Comparison of ENCODE assay signal across 8 mouse cellular contexts in genomic region chr5:142448076-142448475, GRCm38 (mm10). TPM values are rescaled to one million over a fixed set of nuclear protein-coding genes. Genes with fewer than 3 reads are reported as not detected.
DNase-seq lines count a peak whose midpoint lies in the region; ATAC-seq and TF ChIP-seq lines count a peak whose summit lies in the region.

No protein-coding gene starts in this region.

- TF ChIP-seq CTCF in G1E (IDR thresholded peaks at IDR 0.05; ENCODE audit: low read depth, low read length): peak; percentile 89
- peak; percentile 100 for TF ChIP-seq CTCF in forebrain, postnatal 0 days (IDR thresholded peaks at IDR 0.05; ENCODE audit: low read depth)
- TF ChIP-seq CTCF in layer of hippocampus, adult 2 months (conservative IDR thresholded peaks at IDR 0.05): peak; percentile 91
- TF ChIP-seq CTCF in lung, adult 2 months (IDR thresholded peaks at IDR 0.05; ENCODE audit: insufficient read depth, low read length): peak; percentile 95
- TF ChIP-seq CTCF in olfactory bulb, adult 2 months (IDR thresholded peaks at IDR 0.05; ENCODE audit: insufficient read depth, low read depth, low read length): peak; percentile 81

- H3K4me3 ChIP-seq in G1E (ENCODE audit: low read depth, low read length): no peak overlapping the region
- H3K4me3 ChIP-seq in forebrain, postnatal 0 days (ENCODE audit: low read depth, low read length): no peak overlapping the region
- no peak overlapping the region; the same call in 1 of the 2 replicates for H3K4me3 ChIP-seq in layer of hippocampus, adult 2 months
- H3K4me3 ChIP-seq in lung, adult 2 months (replicated peaks; ENCODE audit: extremely low read depth, low read depth, low read length): no peak overlapping the region
- no peak overlapping the region for H3K4me3 ChIP-seq in olfactory bulb, adult 2 months (ENCODE audit: insufficient read depth, low read depth, low read length)

- ATAC-seq in G1E (ENCODE audit: extremely low read depth, insufficient number of reproducible peaks, low FRiP score, poor library complexity, severe bottlenecking): peak; percentile 76
- ATAC-seq in forebrain, postnatal 0 days: peak; percentile 86

- H3K36me3 ChIP-seq in G1E (replicated peaks): peaks cover 98% of the 10 kb centered on the region
- H3K36me3 ChIP-seq in forebrain, postnatal 0 days (ENCODE audit: insufficient read depth): peaks cover 18% of the 10 kb centered on the region

- peak; percentile 88 for DNase-seq in G1E (ENCODE audit: low spot score)
- peak; percentile 85 to 90 for DNase-seq in cerebellum, adult 18-20 months
- peak; percentile 96 for DNase-seq in forebrain, postnatal 0 days
- peak; percentile 94 for DNase-seq in heart, postnatal 4 days
- peak; percentile 90 to 95 for DNase-seq in layer of hippocampus, adult 2 months (ENCODE audit: low spot score in 2 of 2)
- peak; percentile 89 for DNase-seq in lung, adult 2 months
- peak; percentile 72 to 77 for DNase-seq in thymus, adult 18-20 months

- TF ChIP-seq POLR2A in lung, adult 2 months (IDR thresholded peaks at IDR 0.05; ENCODE audit: borderline replicate concordance, extremely low read depth, low read depth, low read length): no peak
- TF ChIP-seq POLR2A in olfactory bulb, adult 2 months (IDR thresholded peaks at IDR 0.05; ENCODE audit: insufficient read depth, low read depth, low read length): no peak

- H3K9ac ChIP-seq in forebrain, postnatal 0 days: no peak overlapping the region

- peaks cover 42% of the 10 kb centered on the region for H3K4me1 ChIP-seq in G1E (ENCODE audit: insufficient read depth, low read depth, low read length)
- 0 out of 2 replicates have a peak, but pooled peaks cover 3% of the 10 kb centered on the region for H3K4me1 ChIP-seq in forebrain, postnatal 0 days (ENCODE audit: insufficient read depth)
- H3K4me1 ChIP-seq in lung, adult 2 months (ENCODE audit: control insufficient read depth, insufficient read depth, low read length): peaks cover 29% of the 10 kb centered on the region
- H3K4me1 ChIP-seq in olfactory bulb, adult 2 months (ENCODE audit: control insufficient read depth, insufficient read depth, low read length): peaks cover 26% of the 10 kb centered on the region

- no peak overlapping the region for H3K4me2 ChIP-seq in forebrain, postnatal 0 days (ENCODE audit: low read depth)

- H3K9me3 ChIP-seq in G1E (replicated peaks): no peaks in the 10 kb centered on the region
- no peaks in the 10 kb centered on the region for H3K9me3 ChIP-seq in forebrain, postnatal 0 days (ENCODE audit: low read length)

- no peak overlapping the region for H3K27ac ChIP-seq in forebrain, postnatal 0 days (ENCODE audit: low read depth, low read length)
- H3K27ac ChIP-seq in layer of hippocampus, adult 2 months: peak overlapping the region; percentile 68
- no peak overlapping the region for H3K27ac ChIP-seq in olfactory bulb, adult 2 months (ENCODE audit: insufficient read depth, low read depth, low read length)

- 14% methylated on average over 9 of the region's 9 CpGs for WGBS in forebrain, postnatal 0 days
- WGBS in lung, adult 2 months: 7% methylated on average over 9 of the region's 9 CpGs
- 9% methylated on average over 9 of the region's 9 CpGs for WGBS in olfactory bulb, adult 2 months

- no peaks in the 10 kb centered on the region for H3K27me3 ChIP-seq in G1E (ENCODE audit: insufficient read depth, low read length)
- no peaks in the 10 kb centered on the region for H3K27me3 ChIP-seq in forebrain, postnatal 0 days (ENCODE audit: insufficient read depth, low read length)

RNA-seq across cellular contexts. Expression of gene Ap5z1, which starts 15.7 kb away (rescaled TPM):
- 14.1 and 14.6 TPM in 2 replicates for total RNA-seq in G1E (2014; fragmentation: Nextera tagmentation)
- 11.5 and 14.0 TPM in 2 replicates for total RNA-seq in G1E (2017)
- 32.0 and 37.7 TPM in 2 replicates for polyA plus RNA-seq in G1E (2012)
- total RNA-seq in forebrain, postnatal 0 days (2014; rRNA removed): 13.5 and 16.7 TPM in 2 replicates
- polyA plus RNA-seq in forebrain, postnatal 0 days (2015; fragmentation: Nextera tagmentation; extraction: Ambion mirVana): 6.4 and 7.8 TPM in 2 replicates
- total RNA-seq in heart, postnatal 4 days (2021): 1 to 10 TPM; 6.0 to 8.2 TPM
- 10 to 100 TPM; 24.4 to 31.3 TPM for total RNA-seq in layer of hippocampus, adult 2 months (2021)
- polyA plus RNA-seq in lung, adult 2 months (2012; rRNA removed): 50.6 and 66.2 TPM in 2 replicates
- polyA plus RNA-seq in olfactory bulb, adult 2 months (2012; ENCODE audit: insufficient read depth, insufficient read length, low replicate concordance, missing spikeins): not detected in 2 replicates

RNA-seq across cellular contexts. Expression of gene Foxk1, which starts 46.8 kb away (rescaled TPM):
- total RNA-seq in G1E (2014; fragmentation: Nextera tagmentation) (26.9 and 29.5 TPM in 2 replicates), G1E (2017) (4.9 and 5.5 TPM in 2 replicates)
- polyA plus RNA-seq in G1E (2012): 39.3 and 42.7 TPM in 2 replicates
- 13.8 and 19.0 TPM in 2 replicates for total RNA-seq in forebrain, postnatal 0 days (2014; rRNA removed)
- 3.2 and 5.0 TPM in 2 replicates for polyA plus RNA-seq in forebrain, postnatal 0 days (2015; fragmentation: Nextera tagmentation; extraction: Ambion mirVana)
- 10 to 100 TPM; 18.2 to 19.0 TPM for total RNA-seq in heart, postnatal 4 days (2021)
- 10 to 100 TPM; 53.0 to 60.3 TPM for total RNA-seq in layer of hippocampus, adult 2 months (2021)
- 23.5 and 26.1 TPM in 2 replicates for polyA plus RNA-seq in lung, adult 2 months (2012; rRNA removed)
- polyA plus RNA-seq in olfactory bulb, adult 2 months (2012; ENCODE audit: insufficient read depth, insufficient read length, low replicate concordance, missing spikeins): not detected in 2 replicates
